Mouse (Mus musculus) regulatory T cell (primary cell): ENCODE measurements around the gene Lgr6.

Experiments used
- in situ Hi-C: fragments of 300-600 bp; cut with MboI, MseI; formaldehyde crosslinking; loops from one replicate; pipeline ENCODE4 v1.15.1; 2025; ENCODE audit warnings: high pct_unique_total_duplicates

The Lgr6 gene

GRCm38 (mm10) chr1:135083465-135083864 is 21.6 kb downstream of the Lgr6 start:
- in situ Hi-C loops = no loop called here

- in situ Hi-C loops = no loop called here
Observed at GRCm38 (mm10) chr1:135082267-135082666, 22.8 kb downstream of the Lgr6 start.

GRCm38 (mm10) chr1:135079021-135079420 is 26.1 kb downstream of the Lgr6 start:
- in situ Hi-C loops = no loop called here

GRCm38 (mm10) chr1:135076470-135076869 is 28.6 kb downstream of the Lgr6 start:
- in situ Hi-C loops = no loop called here

GRCm38 (mm10) chr1:135075270-135075669 is 29.8 kb downstream of the Lgr6 start:
- in situ Hi-C loops = no loop called here

- in situ Hi-C loops = no loop called here
Observed at GRCm38 (mm10) chr1:135072643-135073042, 32.4 kb downstream of the Lgr6 start.

GRCm38 (mm10) chr1:135069841-135070240 is 35.2 kb downstream of the Lgr6 start:
- in situ Hi-C loops = no loop called here

GRCm38 (mm10) chr1:135064525-135064924 is 40.6 kb downstream of the Lgr6 start:
- in situ Hi-C loops = no loop called here

GRCm38 (mm10) chr1:135062936-135063335 is 42.1 kb downstream of the Lgr6 start:
- in situ Hi-C loops = no loop called here

- in situ Hi-C loops = no loop called here
Observed at GRCm38 (mm10) chr1:135061300-135061699, 43.8 kb downstream of the Lgr6 start.

GRCm38 (mm10) chr1:135060174-135060573 is 44.9 kb downstream of the Lgr6 start:
- in situ Hi-C loops = no loop called here

GRCm38 (mm10) chr1:135056901-135057300 is 48.2 kb downstream of the Lgr6 start:
- in situ Hi-C loops = no loop called here

- in situ Hi-C loops = no loop called here
Observed at GRCm38 (mm10) chr1:135054121-135054520, 51.0 kb downstream of the Lgr6 start.

GRCm38 (mm10) chr1:135044439-135044838 is 60.6 kb downstream of the Lgr6 start:
- in situ Hi-C loops = no loop called here

GRCm38 (mm10) chr1:135036297-135036696 is 68.8 kb downstream of the Lgr6 start:
- in situ Hi-C loops = no loop called here

GRCm38 (mm10) chr1:135032658-135033057 is 72.4 kb downstream of the Lgr6 start:
- in situ Hi-C loops = no loop called here

GRCm38 (mm10) chr1:135030121-135030520 is 75.0 kb downstream of the Lgr6 start:
- in situ Hi-C loops = no loop called here

GRCm38 (mm10) chr1:135026275-135026674 is 78.8 kb downstream of the Lgr6 start:
- in situ Hi-C loops = no loop called here

GRCm38 (mm10) chr1:135023583-135023982 is 81.5 kb downstream of the Lgr6 start:
- in situ Hi-C loops = no loop called here

GRCm38 (mm10) chr1:135021936-135022335 is 83.1 kb downstream of the Lgr6 start:
- in situ Hi-C loops = no loop called here

- in situ Hi-C loops = no loop called here
Observed at GRCm38 (mm10) chr1:135020970-135021369, 84.1 kb downstream of the Lgr6 start.

GRCm38 (mm10) chr1:135020281-135020940 is 84.7 kb downstream of the Lgr6 start:
- in situ Hi-C loops = no loop called here

GRCm38 (mm10) chr1:135019775-135020167 is 85.3 kb downstream of the Lgr6 start:
- in situ Hi-C loops = no loop called here
